20 mouse cellular contexts compared by ENCODE assay signal in genomic region chr5:102009606-102010005, GRCm38 (mm10).
"Had no signal": no experiment of that assay in that cellular context is flagged by ENCODE, and none has a peak within 500 bp of the region (broad histone marks: within the 10 kb centered on the region; RNA-seq: fewer than 3 reads in every experiment).

No protein-coding gene starts in this region.

- DNase-seq: lung, adult 2 months; lung, postnatal 14 days; lung, postnatal 4 days; midbrain, embryonic 14.5 days; retina, postnatal 1 day; right cerebral cortex, adult 18-20 months; right cerebral cortex, postnatal 25 days; right cerebral cortex, postnatal 4 days; spleen, adult 18-20 months; thymus, adult 18-20 months; thymus, postnatal 14 days; thymus, postnatal 36 days had no signal

- H3K9ac ChIP-seq: lung, embryonic 15.5 days; midbrain, embryonic 12.5 days; neural tube, embryonic 13.5 days; neural tube, embryonic 15.5 days had no signal

- ATAC-seq: lung, postnatal 0 days; midbrain, embryonic 16.5 days had no signal

- H3K4me1 ChIP-seq: lung, embryonic 15.5 days had no signal

- H3K27me3 ChIP-seq: lung, embryonic 15.5 days; midbrain, embryonic 12.5 days; neural tube, embryonic 13.5 days; neural tube, embryonic 15.5 days had no signal

- H3K4me2 ChIP-seq: lung, embryonic 15.5 days; midbrain, embryonic 12.5 days; neural tube, embryonic 13.5 days; neural tube, embryonic 15.5 days had no signal

- H3K4me3 ChIP-seq: lung, embryonic 15.5 days; midbrain, embryonic 10.5 days; midbrain, embryonic 12.5 days; myocyte; neural tube, embryonic 13.5 days; neural tube, embryonic 15.5 days had no signal

- H3K9me3 ChIP-seq: lung, embryonic 15.5 days; midbrain, embryonic 10.5 days; midbrain, embryonic 12.5 days; neural tube, embryonic 13.5 days; neural tube, embryonic 15.5 days had no signal

- H3K27ac ChIP-seq: lung, embryonic 15.5 days; midbrain, embryonic 10.5 days; midbrain, embryonic 12.5 days; neural tube, embryonic 13.5 days; neural tube, embryonic 15.5 days had no signal
